Mouse (Mus musculus) yolk sac, embryonic 10.5 days (tissue): Measurements from ENCODE around the gene Smim8.

Experiments used
- DNase-seq: peaks from one replicate; pipeline ENCODE4 v3.0.0-alpha.2; 2017; ENCODE audit warnings: low spot score

The Smim8 gene

DNA sequence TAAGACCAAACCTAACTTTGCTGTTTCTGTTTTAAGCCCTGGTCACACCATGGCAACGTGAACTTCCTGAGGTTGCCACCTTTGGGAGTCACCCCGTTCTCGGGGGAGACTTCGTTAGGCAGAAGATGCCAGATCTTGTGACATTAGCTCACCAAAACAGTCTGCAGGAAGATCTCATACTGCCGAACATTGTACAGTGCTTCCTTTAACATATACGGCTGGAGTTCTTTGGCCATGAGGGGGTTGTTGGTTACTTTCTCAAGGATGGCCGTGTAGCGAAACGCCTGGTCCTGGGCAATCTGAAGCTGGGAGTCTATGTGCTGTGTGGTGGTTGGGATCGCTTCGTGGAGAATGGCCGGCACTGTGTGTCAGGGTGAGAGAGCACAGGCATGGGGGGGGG lies 58.8 kb downstream of the Smim8 start:
- DNase-seq: no peak
